Mouse (Mus musculus) ES-E14 (cell line): ENCODE data around the gene Bcl9.

Source experiments
- CHD2 ChIP-seq: IDR thresholded peaks from 2 replicates; pipeline ENCODE4 v1.6.1; 2014; ENCODE audit warnings: mild to moderate bottlenecking, low read depth, low read length, inconsistent platforms
- HCFC1 ChIP-seq: IDR thresholded peaks from 2 replicates; pipeline ENCODE4 v1.6.1; 2012; ENCODE audit warnings: low read length, inconsistent platforms, borderline replicate concordance; ENCODE audit not compliant: insufficient read depth
- MAFK ChIP-seq: IDR thresholded peaks from 2 replicates; pipeline ENCODE4 v1.6.1; 2014; ENCODE audit warnings: mild to moderate bottlenecking, low read depth, low read length, inconsistent platforms; ENCODE audit not compliant: insufficient read depth
- ZNF384 ChIP-seq: IDR thresholded peaks from 2 replicates; pipeline ENCODE4 v1.6.1; 2012; ENCODE audit warnings: low read depth, low read length, inconsistent platforms

DNA sequence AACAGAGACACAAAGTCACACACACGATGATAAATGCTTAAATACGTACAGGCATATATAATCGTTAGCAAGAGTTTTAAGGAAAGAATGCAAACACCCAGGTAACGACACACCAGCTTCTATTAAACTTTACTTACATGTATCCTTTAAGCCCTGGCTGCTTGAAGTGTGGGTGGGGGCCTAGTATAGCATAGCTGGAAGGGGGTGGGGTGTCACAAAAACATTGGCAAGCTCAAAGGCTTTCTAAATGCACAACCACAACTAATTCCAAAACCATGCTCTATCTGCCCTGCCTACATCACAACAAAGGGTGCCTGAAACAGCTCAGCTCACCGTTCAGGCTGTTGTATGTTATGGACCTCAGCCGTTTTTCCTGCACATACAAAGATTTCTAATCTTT, 57.9 kb downstream of the Bcl9 start:
- TF ChIP-seq CHD2 (no peak), MAFK (no peak), ZNF384 (no peak), HCFC1 (no peak)
